Mouse (Mus musculus): ENCODE results near the gene Mif4gd.

- no peak for TF ChIP-seq CTCF (IDR thresholded peaks at IDR 0.05; ENCODE audit: low read depth, low read length)
- TF ChIP-seq GATA1 (IDR thresholded peaks at IDR 0.05; ENCODE audit: borderline replicate concordance, low read length) = no peak
- no peak for TF ChIP-seq POLR2AphosphoS5 (IDR thresholded peaks at IDR 0.05; ENCODE audit: insufficient replicate concordance, low read depth, low read length)
- no peak for TF ChIP-seq TAL1 (conservative IDR thresholded peaks at IDR 0.05; ENCODE audit: low read depth, low read length)
- no peak for TF ChIP-seq GATA2 (IDR thresholded peaks at IDR 0.05; ENCODE audit: borderline replicate concordance, low read depth, low read length)
Observed at GRCm38 (mm10) chr11:115618732-115619516, 6.2 kb upstream of the Mif4gd start.

Data from G1E (cell line).